Mouse (Mus musculus) CH12.LX (cell line): Measurements from ENCODE around the gene Dsn1. TPM values are rescaled to one million over a fixed set of nuclear protein-coding genes. Genes with fewer than 3 reads are reported as not detected.

ENCODE experiments used
- DNase-seq: peaks from one replicate; pipeline ENCODE4 v3.0.0-alpha.2; 2013; ENCODE audit errors: extremely low read depth
- H3K27ac ChIP-seq: 2 replicates; pipeline ENCODE4 v1.5.1; 2012; ENCODE audit warnings: low read depth, mild to moderate bottlenecking, control low read depth, moderate library complexity; ENCODE audit not compliant: insufficient read depth
- H3K27me3 ChIP-seq: replicated peaks from 2 replicates; pipeline ENCODE3; 2012; ENCODE audit warnings: inconsistent platforms
- H3K36me3 ChIP-seq, 2 experiments: replicated peaks in 1 of 2; 2 replicates each; pipeline versions ENCODE3 to v1.6.1; 2012; ENCODE audit warnings: inconsistent platforms in 1 of 2, low read length in 1 of 2, mild to moderate bottlenecking in 1 of 2, mixed read lengths in 1 of 2, moderate library complexity in 1 of 2; ENCODE audit not compliant: control insufficient read depth in 1 of 2, insufficient read depth in 1 of 2
- H3K4me1 ChIP-seq, 2 experiments: 2 replicates each; pipeline ENCODE4 v1.6.1; 2012; ENCODE audit warnings: inconsistent platforms in 1 of 2, moderate library complexity in 1 of 2; ENCODE audit not compliant: insufficient read depth in 2 of 2, control insufficient read depth in 1 of 2
- H3K4me2 ChIP-seq: 2 replicates; pipeline ENCODE4 v1.6.1; 2012; ENCODE audit warnings: low read depth, mild to moderate bottlenecking, control low read depth; ENCODE audit not compliant: poor library complexity, insufficient read depth, severe bottlenecking
- H3K4me3 ChIP-seq, 3 experiments: fragments of 150-350 bp in 1 of 3; sonication (generic) in 1 of 3; replicated peaks in 1 of 3; 2 replicates each; pipeline versions ENCODE3 to v1.5.1; 2011 to 2012; ENCODE audit warnings: low read depth in 2 of 3, low read length in 2 of 3, mild to moderate bottlenecking in 2 of 3, moderate library complexity in 2 of 3, control low read depth in 1 of 3, improper control_type of control experiment in 1 of 3, inconsistent platforms in 1 of 3, mixed read lengths in 1 of 3; ENCODE audit not compliant: poor library complexity in 1 of 3
- H3K79me2 ChIP-seq: replicated peaks from 2 replicates; pipeline ENCODE4 v1.6.1; 2012; ENCODE audit warnings: mild to moderate bottlenecking, moderate library complexity; ENCODE audit not compliant: control insufficient read depth, poor library complexity, insufficient read depth, severe bottlenecking; ENCODE audit errors: extremely low read depth
- H3K9ac ChIP-seq: 2 replicates; pipeline ENCODE4 v1.6.1; 2012; ENCODE audit warnings: low read depth, mild to moderate bottlenecking, control low read depth, moderate library complexity; ENCODE audit not compliant: insufficient read depth
- H3K9me3 ChIP-seq: replicated peaks from 2 replicates; pipeline ENCODE3; 2012; ENCODE audit warnings: low read length, inconsistent platforms, mixed read lengths
- CTCF ChIP-seq, 2 experiments: IDR thresholded peaks in 1 of 2; conservative IDR thresholded peaks in 1 of 2; 2 replicates each; pipeline ENCODE4 v1.5.1; 2011 to 2012; ENCODE audit warnings: low read depth in 2 of 2, low read length in 2 of 2, improper control_type of control experiment in 1 of 2, inconsistent platforms in 1 of 2, mild to moderate bottlenecking in 1 of 2, moderate library complexity in 1 of 2
- EP300 ChIP-seq: IDR thresholded peaks from 2 replicates; pipeline ENCODE4 v1.6.1; 2011; ENCODE audit warnings: low read length, improper control_type of control experiment
- ETS1 ChIP-seq: conservative IDR thresholded peaks from 2 replicates; pipeline ENCODE4 v1.6.1; 2012; ENCODE audit warnings: low read depth, mild to moderate bottlenecking, inconsistent platforms, low read length, improper control_type of control experiment, moderate library complexity
- GABPA ChIP-seq: IDR thresholded peaks from 2 replicates; pipeline ENCODE4 v1.6.1; 2012; ENCODE audit warnings: low read depth, low read length, improper control_type of control experiment, inconsistent platforms; ENCODE audit not compliant: insufficient replicate concordance
- IRF4 ChIP-seq: IDR thresholded peaks from 2 replicates; pipeline ENCODE4 v1.6.1; 2014; ENCODE audit warnings: low read depth, mild to moderate bottlenecking, inconsistent platforms, low read length, improper control_type of control experiment
- MAX ChIP-seq: IDR thresholded peaks from 2 replicates; pipeline ENCODE4 v1.6.1; 2011; ENCODE audit warnings: low read length, improper control_type of control experiment
- MAZ ChIP-seq: IDR thresholded peaks from 2 replicates; pipeline ENCODE4 v1.6.1; 2012; ENCODE audit warnings: low read depth, mild to moderate bottlenecking, inconsistent platforms, low read length, improper control_type of control experiment, moderate library complexity
- MXI1 ChIP-seq: IDR thresholded peaks from 2 replicates; pipeline ENCODE4 v1.6.1; 2011; ENCODE audit warnings: mild to moderate bottlenecking, low read depth, low read length, improper control_type of control experiment
- NELFE ChIP-seq: IDR thresholded peaks from 2 replicates; pipeline ENCODE4 v1.6.1; 2011; ENCODE audit warnings: low read depth, low read length, improper control_type of control experiment
- PAX5 ChIP-seq: IDR thresholded peaks from 2 replicates; pipeline ENCODE4 v1.6.1; 2012; ENCODE audit warnings: low read length, inconsistent platforms, mixed read lengths
- RAD21 ChIP-seq: IDR thresholded peaks from 2 replicates; pipeline ENCODE4 v1.6.1; 2011; ENCODE audit warnings: low read depth, mild to moderate bottlenecking, low read length, improper control_type of control experiment, moderate library complexity
- SMC3 ChIP-seq: IDR thresholded peaks from 2 replicates; pipeline ENCODE4 v1.6.1; 2011; ENCODE audit warnings: low read depth, low read length, improper control_type of control experiment
- TBP ChIP-seq: conservative IDR thresholded peaks from 2 replicates; pipeline ENCODE4 v1.6.1; 2011; ENCODE audit warnings: low read depth, low read length, improper control_type of control experiment
- USF1 ChIP-seq: IDR thresholded peaks from 2 replicates; pipeline ENCODE4 v1.6.1; 2014; ENCODE audit warnings: low read depth, mild to moderate bottlenecking, inconsistent platforms, low read length, improper control_type of control experiment
- USF2 ChIP-seq: conservative IDR thresholded peaks from 2 replicates; pipeline ENCODE4 v1.6.1; 2011; ENCODE audit warnings: low read depth, low read length, improper control_type of control experiment
- ZC3H11A ChIP-seq: IDR thresholded peaks from 2 replicates; pipeline ENCODE4 v1.6.1; 2012; ENCODE audit warnings: low read depth, mild to moderate bottlenecking, inconsistent platforms, low read length, improper control_type of control experiment
- ZMIZ1 ChIP-seq: IDR thresholded peaks from 2 replicates; pipeline ENCODE4 v1.6.1; 2012; ENCODE audit warnings: low read depth, mild to moderate bottlenecking, inconsistent platforms, low read length, improper control_type of control experiment
- ZNF384 ChIP-seq: IDR thresholded peaks from 2 replicates; pipeline ENCODE4 v1.6.1; 2012; ENCODE audit warnings: low read depth, low read length, improper control_type of control experiment, inconsistent platforms
- dilution Hi-C: fragments of 300-500 bp; cut with MboI; formaldehyde crosslinking; loops from 2 replicates; pipeline ENCODE4 v1.14.3; 2020; ENCODE audit warnings: low sequenced_read_pairs; ENCODE audit not compliant: extremely low pct_unique_long_range_greater_than_20kb, extremely low pct_ligation_motif_present
- in situ Hi-C: fragments of 300-500 bp; cut with MboI; formaldehyde crosslinking; loops from 3 replicates; pipeline ENCODE4 v1.14.3; 2019; ENCODE audit warnings: low sequenced_read_pairs, low pct_ligation_motif_present, low pct_unique_long_range_greater_than_20kb, mixed read lengths
- polyA plus RNA-seq: library from polyadenylated mRNA; unstranded; fragments of >175 nt; gene quantifications from 2 replicates; pipeline ENCODE4 v1.2.1, GENCODE M21; 2012; ENCODE audit warnings: low read depth; ENCODE audit not compliant: insufficient read length
- total RNA-seq, 2 experiments: library from RNA; depleted of rRNA; stranded (reverse); fragments of 300-350 nt in 1 of 2; fragments of >200 nt in 1 of 2; gene quantifications; 2 replicates each; pipeline ENCODE4 v1.2.3; 2012 to 2014

Dsn1 gene
- total and polyA plus RNA-seq, 3 experiments: 23.2 to 34.3 (median 25.6) TPM

DNA sequence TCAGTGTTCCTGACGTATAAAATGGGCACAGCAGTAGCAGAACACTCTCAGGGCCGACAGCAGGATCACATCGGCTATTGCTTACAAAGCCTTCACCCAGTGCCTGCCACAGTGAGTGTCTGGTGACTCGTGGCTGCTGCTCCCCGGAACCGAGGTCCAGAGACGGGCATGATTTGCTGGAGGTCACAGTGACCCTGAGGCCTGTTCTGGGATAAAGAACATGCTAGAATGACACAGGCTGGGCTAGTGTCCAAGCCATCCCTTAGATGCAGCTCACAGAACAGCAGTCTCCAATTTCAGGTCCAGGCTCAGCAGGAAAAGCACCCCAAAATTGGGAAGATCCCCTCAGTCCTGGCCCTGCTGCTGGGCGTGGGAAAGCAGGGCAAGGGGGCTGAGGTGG, 47.3 kb upstream of the Dsn1 start:
- Histone ChIP-seq H3K4me2 (no peak overlapping the region), H3K9ac (no peak overlapping the region), H3K36me3 (peaks cover 0 to 9% of the 10 kb centered on the region in 2 experiments), H3K27ac (no peak overlapping the region), H3K9me3 (no peaks in the 10 kb centered on the region), H3K79me2 (no peaks in the 10 kb centered on the region), H3K27me3 (no peaks in the 10 kb centered on the region), H3K4me1 (peaks cover 2 to 52% of the 10 kb centered on the region in 2 experiments; a peak in 3 of 4 replicates), H3K4me3 (no peak overlapping the region)
- in situ Hi-C loops: no loop called here
- dilution Hi-C loops: no loop called here
- TF ChIP-seq ETS1: no peak
- TF ChIP-seq ZC3H11A: no peak
- no peak for TF ChIP-seq MXI1
- no peak for TF ChIP-seq PAX5
- no peak for DNase-seq

DNA sequence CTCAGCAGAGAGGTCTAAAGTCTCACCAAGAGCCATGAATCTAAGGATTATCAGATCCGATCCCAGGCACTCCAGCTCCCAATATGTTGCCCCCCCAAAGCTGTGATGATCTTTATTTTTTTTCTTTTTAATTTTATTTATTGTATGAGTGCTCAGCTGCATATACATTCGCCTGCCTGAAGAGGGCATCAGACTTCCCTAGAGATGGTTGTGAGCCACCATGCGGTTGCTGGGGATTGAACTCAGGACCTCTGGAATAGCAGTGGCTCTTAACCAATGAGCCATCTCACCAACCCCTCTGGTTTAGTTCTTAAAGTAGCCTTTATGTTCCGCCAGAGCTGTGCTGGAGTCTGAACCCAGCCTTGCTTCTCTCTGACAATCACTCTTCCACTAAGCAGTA, 46.8 kb upstream of the Dsn1 start:
- peaks cover 3 to 52% of the 10 kb centered on the region in 2 experiments for H3K4me1 ChIP-seq
- dilution Hi-C loops: no loop called here
- in situ Hi-C loops: no loop called here

DNA sequence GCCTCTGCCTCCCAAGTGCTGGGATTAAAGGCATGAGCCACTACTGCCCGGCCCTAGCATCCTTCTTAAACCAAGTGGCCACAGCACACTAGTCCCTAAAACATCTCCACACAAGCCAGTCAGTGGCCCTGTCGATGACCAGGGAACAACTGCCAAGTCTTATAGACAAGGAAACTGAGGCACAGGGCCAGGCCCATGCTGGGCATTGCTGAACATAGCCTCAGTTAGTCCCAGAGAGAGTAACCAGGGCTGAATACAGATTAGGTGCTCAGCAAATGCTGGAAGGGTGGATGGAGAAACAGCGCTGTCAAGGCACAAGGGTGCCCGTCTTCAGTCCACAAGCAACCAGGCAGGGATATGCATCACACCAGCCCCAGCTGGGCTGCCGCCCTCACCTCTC, 46.2 kb upstream of the Dsn1 start:
- Histone ChIP-seq H3K4me3 (no peak overlapping the region), H3K9me3 (no peaks in the 10 kb centered on the region), H3K4me2 (no peak overlapping the region)
- dilution Hi-C loops: no loop called here
- no peak for DNase-seq
- in situ Hi-C loops: no loop called here
- no peak for TF ChIP-seq RAD21
- TF ChIP-seq USF1: no peak
- no peak for TF ChIP-seq NELFE
- TF ChIP-seq IRF4: no peak
- no peak for TF ChIP-seq GABPA
- no peak for TF ChIP-seq ZC3H11A
- no peak for TF ChIP-seq MAZ
- TF ChIP-seq CTCF (conservative IDR thresholded peaks at IDR 0.05 in 1 of 2, IDR thresholded peaks at IDR 0.05 in 1 of 2; ENCODE audit: low read depth in 2 of 2, low read length in 2 of 2): no peak
- no peak for TF ChIP-seq MAX
- TF ChIP-seq SMC3: no peak
- TF ChIP-seq MXI1: no peak
- TF ChIP-seq EP300: no peak
- no peak for TF ChIP-seq TBP
- TF ChIP-seq, all 38 proteins: peak for 0
- H3K79me2 ChIP-seq: no peaks in the 10 kb centered on the region
- peaks cover 0 to 9% of the 10 kb centered on the region in 2 experiments for H3K36me3 ChIP-seq
- H3K27ac ChIP-seq: no peak overlapping the region
- H3K4me1 ChIP-seq: peaks cover 8 to 54% of the 10 kb centered on the region in 2 experiments
- no peak overlapping the region for H3K9ac ChIP-seq
- no peaks in the 10 kb centered on the region for H3K27me3 ChIP-seq

More for the DNA sequence above, 46.8 kb upstream of the Dsn1 start:
- H3K9ac ChIP-seq: no peak overlapping the region
- no peak overlapping the region for H3K27ac ChIP-seq
- H3K4me3 ChIP-seq: no peak overlapping the region
- no peaks in the 10 kb centered on the region for H3K9me3 ChIP-seq
- H3K79me2 ChIP-seq: no peaks in the 10 kb centered on the region
- no peak for DNase-seq
- no peaks in the 10 kb centered on the region for H3K27me3 ChIP-seq
- H3K36me3 ChIP-seq: peaks cover 0 to 9% of the 10 kb centered on the region in 2 experiments
- H3K4me2 ChIP-seq: no peak overlapping the region
- peak; percentile 29; the same call in 1 of the 2 replicates for TF ChIP-seq SMC3
- peak; percentile 18 for TF ChIP-seq RAD21
- no peak for TF ChIP-seq ZMIZ1
- no peak for TF ChIP-seq USF2
- TF ChIP-seq ZNF384: no peak
- TF ChIP-seq CTCF (conservative IDR thresholded peaks at IDR 0.05 in 1 of 2, IDR thresholded peaks at IDR 0.05 in 1 of 2; ENCODE audit: low read depth in 2 of 2, low read length in 2 of 2): peak in 1 of 2 experiments; percentile 60; a peak in 2 of 4 replicates
